Mouse (Mus musculus) fat pad, adult 2 months (tissue): ENCODE data around the gene Mtch1.
"Not testable (repeated sequence)": the region's sequence is repeated elsewhere in the genome, so short reads cannot be mapped to it uniquely, and the experiment has no call there.

Source experiments
- DNase-seq: peaks from one replicate; pipeline ENCODE4 v3.0.0-alpha.2; 2011; ENCODE audit warnings: low read depth, low spot score; ENCODE audit errors: extremely low read depth

The Mtch1 gene

GRCm38 (mm10) chr17:29347645-29348256 lies at the start of gene Mtch1:
TSS of gene Mtch1 (minus strand) at chr17:29347934.
- no peak for DNase-seq

- no peak for DNase-seq
Measured at GRCm38 (mm10) chr17:29396821-29397242, 49.1 kb upstream of the Mtch1 start.

DNA sequence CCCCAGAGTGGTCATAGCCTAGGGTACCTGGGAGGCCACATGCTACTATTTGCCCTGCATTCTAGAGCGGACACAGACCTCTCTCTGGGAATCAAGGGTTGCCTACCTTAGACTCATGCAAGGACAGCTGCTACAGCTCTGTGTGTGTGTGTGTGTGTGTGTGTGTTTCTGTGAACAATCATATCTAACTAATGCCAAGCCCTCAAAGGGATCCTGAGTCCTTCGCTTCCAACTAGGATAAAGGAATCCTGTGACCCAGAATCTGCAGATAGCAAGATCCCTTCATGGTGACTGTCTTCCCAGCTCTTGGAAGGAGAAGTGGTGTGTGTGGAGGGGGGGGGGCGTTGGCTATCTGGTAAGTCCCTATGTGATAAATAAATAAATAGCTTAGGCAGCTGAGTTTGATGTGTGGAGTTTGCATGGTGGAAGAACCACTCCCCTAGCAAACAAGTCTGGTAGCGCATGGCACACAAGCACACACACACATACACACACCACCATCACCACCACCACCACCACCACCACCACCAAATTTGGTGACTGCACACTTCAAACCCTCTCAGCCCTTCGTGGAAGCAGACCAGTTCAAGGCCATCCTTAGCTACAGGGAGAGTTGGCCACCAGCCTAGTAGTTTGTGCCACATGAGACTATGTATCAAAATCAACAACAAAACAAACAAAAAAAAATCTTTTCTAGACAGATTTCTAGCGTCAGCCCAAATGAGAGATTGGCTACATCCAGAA lies 48.5 kb upstream of the Mtch1 start:
- DNase-seq: no peak

DNA sequence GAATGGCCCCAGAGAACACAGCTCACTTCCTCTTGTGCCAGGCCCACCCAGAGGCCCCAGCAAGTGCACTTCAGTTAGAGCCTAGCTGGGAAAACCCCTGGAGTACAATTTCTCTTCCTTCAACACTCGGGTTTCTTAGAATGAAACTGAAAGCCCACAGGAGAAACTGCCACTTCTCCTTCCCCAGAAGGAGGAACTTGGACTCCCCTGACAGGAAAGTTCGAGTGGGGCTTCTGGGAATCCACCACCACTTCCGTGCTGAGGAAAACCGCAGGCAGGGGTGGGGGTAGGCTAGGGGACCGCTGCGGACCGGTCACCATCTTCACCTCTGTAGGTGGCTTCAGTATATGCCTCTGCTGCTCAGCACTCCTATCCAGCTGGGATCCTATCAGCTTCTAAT lies 47.6 kb upstream of the Mtch1 start:
- no peak for DNase-seq

DNA sequence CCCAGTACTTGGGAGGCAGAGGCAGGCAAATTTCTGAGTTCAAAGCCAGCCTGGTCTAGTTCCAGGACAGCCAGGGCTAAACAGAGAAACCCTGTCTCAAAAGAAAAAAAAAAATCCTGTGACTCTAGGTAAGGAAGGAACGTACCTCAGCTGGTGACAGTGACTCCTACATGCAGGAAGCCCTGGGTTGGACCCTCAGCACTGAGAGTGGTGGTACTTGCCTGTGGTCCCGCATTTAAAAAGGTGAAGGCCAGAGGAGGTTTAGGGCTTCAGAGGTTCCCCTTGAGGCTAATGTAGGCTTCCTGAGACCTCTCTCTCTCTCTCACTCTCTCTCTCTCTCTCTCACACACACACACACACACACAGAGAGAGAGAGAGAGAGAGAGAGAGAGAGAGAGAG lies 47.0 kb upstream of the Mtch1 start:
- DNase-seq: not testable (repeated sequence)

GRCm38 (mm10) chr17:29394106-29394760 lies 46.5 kb upstream of the Mtch1 start:
- DNase-seq: no peak

DNA sequence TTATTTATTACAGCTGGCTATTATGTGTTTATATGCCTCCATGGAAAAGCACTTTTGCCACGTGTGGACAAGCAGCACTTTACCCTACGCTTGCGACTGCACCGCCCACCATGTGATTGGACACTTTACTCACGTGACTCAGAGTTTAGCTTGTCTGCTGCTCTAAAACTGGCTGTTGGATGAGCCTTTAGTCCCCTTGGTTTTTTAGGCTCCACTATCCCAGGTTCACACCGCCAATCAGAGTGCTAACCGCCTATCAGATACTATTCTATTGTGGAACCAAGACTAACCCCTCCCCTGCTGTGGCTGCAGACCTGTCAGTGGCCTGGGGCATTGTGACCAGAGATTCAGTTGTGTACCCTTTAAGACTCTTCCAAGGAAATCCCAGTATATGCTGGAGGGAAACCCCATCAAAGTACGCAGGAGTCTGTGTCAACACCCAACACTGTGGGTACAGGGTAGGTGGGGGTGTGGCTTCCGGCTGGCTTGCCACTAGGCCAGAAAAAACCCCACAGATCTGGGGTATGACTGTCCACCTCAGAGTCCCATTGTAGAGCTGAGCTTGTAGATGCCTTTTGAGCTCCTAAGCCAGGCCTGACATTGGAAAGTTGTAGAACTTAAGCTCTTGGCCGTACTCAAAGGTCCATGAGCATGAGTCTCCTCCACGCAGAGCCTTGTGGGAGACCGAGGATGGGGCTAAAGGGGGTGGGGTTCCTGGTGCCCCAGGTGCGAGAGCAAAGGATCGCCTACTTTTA lies 45.8 kb upstream of the Mtch1 start:
- no peak for DNase-seq

DNA sequence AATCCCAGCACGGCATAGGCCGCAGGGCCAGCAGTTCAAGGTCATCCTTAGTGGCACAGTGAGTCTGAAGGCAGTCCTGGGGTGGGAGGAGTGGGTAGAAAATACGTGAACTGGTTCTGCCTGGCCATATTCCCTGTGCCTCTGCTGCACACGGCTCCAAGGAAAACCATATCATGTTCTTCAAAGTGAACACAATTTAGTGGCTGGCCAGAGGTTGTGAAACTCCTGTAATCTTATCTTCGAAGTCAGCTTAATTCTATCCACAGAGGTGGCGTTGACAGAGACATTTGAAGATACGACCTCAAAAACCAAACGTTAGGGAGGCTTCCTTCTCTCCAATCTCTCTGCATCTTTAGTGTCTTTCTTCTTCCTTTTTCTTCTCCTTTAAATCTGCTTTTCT lies 43.5 kb upstream of the Mtch1 start:
- no peak for DNase-seq

DNA sequence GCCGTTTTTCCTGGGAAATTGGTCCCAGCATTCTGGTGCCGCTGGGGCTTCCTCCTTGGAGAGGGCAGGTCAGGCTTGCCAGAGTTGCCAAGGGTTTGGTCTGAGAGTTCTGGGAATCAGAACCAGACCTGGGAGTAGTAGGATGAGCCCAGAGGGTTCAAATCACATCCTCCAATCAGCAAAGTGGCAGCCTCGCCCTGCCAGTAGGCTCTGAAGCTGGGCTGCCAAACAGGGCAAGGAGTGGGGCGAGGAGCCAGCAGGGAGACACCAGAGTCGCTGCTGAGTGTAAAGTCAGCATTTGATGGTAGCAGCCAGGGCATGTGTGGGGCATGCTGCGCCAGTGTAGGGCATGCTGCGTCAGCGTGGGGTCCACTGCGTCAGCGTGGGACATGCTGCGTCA lies 41.2 kb upstream of the Mtch1 start:
- peak; percentile 56 for DNase-seq

DNA sequence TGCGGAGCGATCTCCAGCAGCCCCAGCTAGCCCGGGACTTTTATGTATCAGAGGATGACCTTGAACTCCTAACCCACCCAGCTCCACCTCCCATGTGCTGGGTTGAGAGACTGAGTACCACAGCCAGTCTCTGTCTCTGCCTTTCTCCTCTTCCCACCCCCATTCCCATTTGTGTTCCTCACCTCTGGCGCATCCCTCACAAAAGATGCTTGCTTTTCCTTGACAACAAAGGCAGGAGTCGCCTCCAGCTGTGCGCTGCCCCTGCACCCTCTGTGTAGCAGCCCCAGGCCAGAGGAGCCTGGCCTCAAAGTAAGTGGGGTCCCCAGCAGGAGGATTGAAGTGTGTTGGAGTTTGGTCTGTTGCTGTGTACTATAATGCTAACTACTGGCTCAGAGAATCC lies 38.0 kb upstream of the Mtch1 start:
- DNase-seq: no peak

DNA sequence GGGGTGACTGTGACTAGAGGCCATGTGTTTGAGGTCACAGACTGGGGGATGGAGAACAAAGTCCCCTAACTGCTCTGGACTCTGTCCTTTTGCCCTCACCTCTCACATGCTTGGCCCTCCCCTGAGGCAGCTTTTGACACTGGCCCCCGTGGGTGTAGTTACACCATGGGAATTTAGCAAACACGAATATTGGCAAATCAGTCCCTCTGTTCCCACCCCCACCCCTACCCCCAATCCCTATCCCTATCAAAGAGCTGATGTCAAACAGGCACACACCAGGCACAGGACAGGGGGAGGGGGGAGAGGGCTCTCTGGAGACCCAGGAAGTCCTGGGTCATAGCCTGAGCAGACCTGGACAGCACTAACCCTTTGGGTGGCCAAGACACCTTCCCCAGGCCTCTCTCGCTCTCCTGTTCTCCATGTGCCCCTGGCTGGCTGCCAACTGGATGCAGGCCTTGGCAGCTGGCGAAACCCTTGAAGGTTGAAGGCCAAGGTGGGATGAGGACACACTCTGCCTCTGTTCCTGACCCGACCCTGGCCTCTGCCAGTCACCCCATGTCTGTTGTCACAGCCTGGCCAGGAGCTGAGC lies 37.2 kb upstream of the Mtch1 start:
- no peak for DNase-seq

GRCm38 (mm10) chr17:29383923-29384322 lies 36.2 kb upstream of the Mtch1 start:
- no peak for DNase-seq

- DNase-seq: no peak
Measured at GRCm38 (mm10) chr17:29382417-29382816, 34.7 kb upstream of the Mtch1 start.

GRCm38 (mm10) chr17:29381472-29381871 lies 33.7 kb upstream of the Mtch1 start:
- no peak for DNase-seq

- DNase-seq: no peak
Measured at GRCm38 (mm10) chr17:29380241-29380640, 32.5 kb upstream of the Mtch1 start.

DNA sequence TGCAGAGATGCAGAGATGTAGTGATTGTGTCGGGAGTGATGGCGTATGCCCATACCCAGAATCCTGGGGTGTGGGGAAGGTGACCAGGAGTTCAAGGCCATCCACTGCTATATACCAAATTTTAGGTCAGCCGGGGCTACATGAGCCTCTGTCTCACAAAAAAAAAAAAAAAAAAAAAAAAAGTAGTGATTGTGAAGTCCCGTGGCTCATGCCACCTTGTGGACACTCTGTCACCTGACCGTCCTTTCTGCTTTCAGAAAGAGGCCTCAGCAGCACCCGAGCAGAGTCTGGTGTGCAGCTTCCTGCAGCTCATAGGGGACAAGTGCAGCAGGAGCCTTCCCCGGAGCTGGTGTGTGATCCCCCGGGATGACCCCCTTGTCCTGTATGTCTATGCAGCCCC lies 30.3 kb upstream of the Mtch1 start:
- no peak for DNase-seq

DNA sequence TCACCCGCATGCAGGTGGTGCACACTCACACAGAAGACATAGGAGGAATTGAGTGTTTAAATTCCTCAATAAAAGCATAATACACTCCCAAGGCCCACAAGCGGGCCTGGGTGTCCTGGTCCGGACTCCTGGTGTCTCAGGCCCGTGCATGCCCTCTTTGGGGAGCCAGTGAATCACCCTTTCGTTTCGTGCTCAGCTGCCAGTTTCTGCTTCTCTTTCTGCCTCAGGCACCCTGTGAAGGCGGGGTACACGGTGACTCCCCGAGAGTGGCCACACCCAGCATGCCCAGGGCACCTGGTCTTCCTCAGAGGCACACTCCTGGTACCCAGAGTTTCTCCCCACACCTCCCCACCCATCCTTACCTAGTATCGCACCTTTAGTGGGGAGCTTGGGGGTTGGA lies 28.1 kb upstream of the Mtch1 start:
- DNase-seq: no peak

DNA sequence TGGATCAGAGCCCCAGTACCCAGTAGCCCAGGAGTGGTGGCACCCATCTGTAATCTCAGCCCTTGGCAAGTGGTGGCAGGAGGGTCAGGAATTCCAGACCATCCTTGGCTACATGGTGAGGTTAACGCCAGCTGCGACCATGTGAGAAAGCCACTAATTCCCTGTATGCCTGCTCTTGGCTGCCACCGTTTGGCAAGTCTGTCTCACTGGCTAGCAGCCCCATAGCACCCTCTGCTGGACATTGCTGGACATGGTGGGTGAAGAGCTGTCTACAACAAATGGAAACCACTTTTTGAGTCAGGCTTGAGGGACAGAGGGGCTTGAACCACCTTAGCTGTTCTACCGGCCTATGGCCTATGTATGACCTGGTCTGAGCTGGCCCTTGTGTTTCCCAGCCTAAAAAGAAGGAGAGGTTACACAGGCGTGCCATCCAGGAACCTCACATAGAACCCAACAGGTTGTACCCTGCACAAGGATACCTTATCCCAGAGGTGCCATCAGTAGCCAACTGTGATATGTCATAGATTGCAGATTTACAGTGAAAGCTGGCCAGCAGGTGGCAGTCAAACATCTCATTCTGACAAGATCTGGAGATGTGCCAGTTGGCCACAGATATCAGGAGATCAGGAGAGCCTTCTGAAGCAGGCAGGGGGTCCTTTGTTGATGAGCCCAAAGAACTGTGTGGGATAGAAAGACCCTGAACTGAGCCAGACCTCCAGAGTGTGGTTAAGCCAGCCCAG lies 23.4 kb upstream of the Mtch1 start:
- DNase-seq: no peak

DNA sequence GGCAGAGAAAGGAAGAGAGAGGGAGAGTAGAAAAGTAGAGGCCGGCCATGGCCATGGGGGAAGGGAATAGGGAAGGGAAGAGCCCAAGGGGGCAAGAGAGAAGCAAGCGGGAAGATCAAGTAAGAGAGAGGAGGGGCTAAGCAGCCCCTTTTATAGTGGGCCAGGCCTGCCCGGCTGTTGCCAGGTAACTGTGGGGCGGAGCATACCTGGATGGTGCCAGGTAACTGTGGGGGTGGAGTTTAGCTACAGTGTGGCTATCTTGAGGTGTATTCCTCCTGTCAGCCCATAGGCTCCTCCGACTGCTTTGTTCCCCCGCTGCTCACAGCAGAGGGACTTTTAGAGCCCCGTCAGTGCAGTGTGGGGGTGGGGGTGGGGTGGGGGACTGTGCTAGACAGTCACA lies 21.0 kb upstream of the Mtch1 start:
- no peak for DNase-seq

GRCm38 (mm10) chr17:29365105-29365621 lies 17.4 kb upstream of the Mtch1 start:
- DNase-seq: no peak
